Mouse (Mus musculus) liver, embryonic 11.5 days (tissue): Measurements from ENCODE around the gene Gm5141. TPM values are rescaled to one million over a fixed set of nuclear protein-coding genes. Genes with fewer than 3 reads are reported as not detected.
"Not testable (repeated sequence)": the region's sequence is repeated elsewhere in the genome, so short reads cannot be mapped to it uniquely, and the experiment has no call there.

ENCODE experiments used
- ATAC-seq: fragments of 200-750 bp; cut with Nextera tagmentation; replicated peaks from 2 replicates; pipeline ENCODE4 v1.8.0; 2017; ENCODE audit warnings: moderate number of reproducible peaks, mild to moderate bottlenecking, moderate TSS enrichment, moderate library complexity; ENCODE audit not compliant: low FRiP score
- DNase-seq: peaks from one replicate; pipeline ENCODE4 v3.0.0-alpha.2; 2017; ENCODE audit warnings: low spot score
- H3K27ac ChIP-seq: fragments of 300-500 bp; sonication (generic); 2 replicates; pipeline ENCODE4 v1.5.1; 2014; ENCODE audit warnings: mild to moderate bottlenecking, low read depth, low read length, control low read depth
- H3K27me3 ChIP-seq: fragments of 300-500 bp; sonication (generic); replicated peaks from 2 replicates; pipeline ENCODE4 v1.6.1; 2014; ENCODE audit warnings: low read length, mixed read lengths; ENCODE audit not compliant: control insufficient read depth, insufficient read depth
- H3K36me3 ChIP-seq: fragments of 300-500 bp; sonication (generic); 2 replicates; pipeline ENCODE4 v1.6.1; 2014; ENCODE audit warnings: mild to moderate bottlenecking, low read length, moderate library complexity, mixed read lengths; ENCODE audit not compliant: control insufficient read depth, insufficient read depth
- H3K4me1 ChIP-seq: fragments of 300-500 bp; sonication (generic); replicated peaks from 2 replicates; pipeline ENCODE4 v1.6.1; 2014; ENCODE audit warnings: low read length, mixed read lengths; ENCODE audit not compliant: control insufficient read depth, insufficient read depth
- H3K4me2 ChIP-seq: fragments of 300-500 bp; sonication (generic); 2 replicates; pipeline ENCODE4 v1.6.1; 2014; ENCODE audit warnings: mild to moderate bottlenecking, control low read depth, moderate library complexity
- H3K4me3 ChIP-seq: fragments of 300-500 bp; sonication (generic); 2 replicates; pipeline ENCODE4 v1.5.1; 2014; ENCODE audit warnings: low read depth, low read length, control low read depth
- H3K9ac ChIP-seq: fragments of 300-500 bp; sonication (generic); 2 replicates; pipeline ENCODE4 v1.6.1; 2014; ENCODE audit warnings: low read depth, low read length, control low read depth
- H3K9me3 ChIP-seq: fragments of 300-500 bp; sonication (generic); 2 replicates; pipeline ENCODE4 v1.6.1; 2016; ENCODE audit warnings: low read length, inconsistent platforms, mixed read lengths; ENCODE audit not compliant: control insufficient read depth
- WGBS: fragments of 180-500 bp; shearing (Covaris S2); extraction: QIAGEN DNeasy Blood & Tissue Kit; methylation state at CpG from one replicate; pipeline ENCODE4 v1.1.7; 2014; 5-methylcytosine and 5-hydroxymethylcytosine counted together
- microRNA counts: library from miRNA; unstranded; fragments of <30 nt; microRNA quantifications from one replicate; lab custom pipeline; 2015
- microRNA-seq: library from miRNA; unstranded; fragments of <30 nt; microRNA quantifications from one replicate; pipeline ENCODE4, GENCODE M21; 2017; ENCODE audit warnings: borderline number of aligned reads
- polyA plus RNA-seq: library from polyadenylated mRNA; unstranded; fragments of >200 nt; fragmentation: Nextera tagmentation; extraction: Ambion mirVana; gene quantifications from 2 replicates; pipeline ENCODE4 v1.2.1, GENCODE M21; 2014

Gm5141 gene
- polyA plus RNA-seq, 1 experiment from 2014 or later = 4.2 TPM

DNA sequence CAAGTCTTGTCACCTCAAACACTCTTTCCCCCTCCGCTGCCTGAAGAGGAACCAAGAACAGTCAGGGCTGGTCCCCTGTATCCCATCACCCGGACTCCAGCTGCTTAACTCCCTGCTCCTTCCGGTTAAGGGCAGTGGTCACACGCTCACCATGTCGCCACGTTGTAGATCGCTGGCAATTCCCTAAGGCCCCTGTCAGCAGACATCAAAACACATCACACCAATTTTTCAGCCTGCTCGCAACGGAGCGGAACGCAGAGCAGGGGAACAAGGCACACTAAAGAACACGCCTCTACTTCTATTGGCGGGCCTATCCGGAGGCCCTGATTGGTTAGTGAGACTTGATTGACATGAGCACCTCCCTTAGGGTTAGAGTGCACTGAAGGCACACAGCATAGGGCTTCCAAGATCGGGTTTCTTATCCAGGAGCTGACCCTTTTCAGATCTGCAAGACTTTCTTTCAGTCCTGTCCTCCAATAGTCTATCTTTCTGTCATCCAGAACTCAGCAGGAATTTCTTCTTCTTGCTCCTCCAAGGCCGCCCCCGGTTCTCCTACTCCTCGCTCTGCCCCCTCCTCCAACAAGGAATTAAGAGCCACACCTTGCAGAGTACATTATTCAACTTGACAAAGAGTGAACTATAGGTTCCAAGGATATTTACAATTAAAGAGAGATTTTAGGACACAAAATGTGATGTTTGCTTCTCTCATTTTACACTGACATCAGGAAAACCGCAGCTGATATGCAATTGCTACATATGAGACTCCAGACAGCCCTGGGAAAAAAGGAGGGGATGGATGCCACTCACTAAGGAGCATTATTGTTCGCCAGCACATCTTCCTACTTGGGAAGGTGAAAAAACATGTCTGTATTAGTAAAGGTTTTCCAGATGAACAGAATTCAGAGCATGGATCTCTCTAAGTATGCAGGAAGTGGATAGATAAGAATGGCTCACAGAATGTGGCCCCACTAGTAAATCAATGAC lies 24.9 kb downstream of the Gm5141 start, which contains the start of gene Platr25:
TSS of gene Platr25 (minus strand) at position 278 of the 984 bp plus-strand sequence.
- peak within 1 kb of the TSS; percentile 59 for H3K4me2 ChIP-seq
- H3K9me3 ChIP-seq, H3K27me3 ChIP-seq, H3K27ac ChIP-seq, H3K4me1 ChIP-seq, H3K36me3 ChIP-seq: not testable (repeated sequence)
- DNase-seq (peak; percentile 66), ATAC-seq (peak; percentile 98)
- H3K9ac ChIP-seq = peak within 1 kb of the TSS; percentile 64
- WGBS = 10% methylated on average over 20 of the region's 20 CpGs
- peak within 1 kb of the TSS; percentile 55 for H3K4me3 ChIP-seq

GRCm38 (mm10) chr13:62733322-62733721 lies 52.3 kb downstream of the Gm5141 start:
- Histone ChIP-seq H3K9ac (no peak overlapping the region), H3K27me3 (no peaks in the 10 kb centered on the region), H3K4me3 (no peak overlapping the region), H3K27ac (no peak overlapping the region), H3K4me1 (no peaks in the 10 kb centered on the region), H3K36me3 (no peaks in the 10 kb centered on the region), H3K9me3 (no peaks in the 10 kb centered on the region), H3K4me2 (no peak overlapping the region)
- ATAC-seq = no peak
- 91% methylated on average over 2 of the region's 2 CpGs for WGBS
- DNase-seq = no peak

MicroRNAs encoded within 50 kb of the gene (microRNA counts, 519-probe panel; counts per million panel counts)
- not detected for microRNA mmu-miR-713 (lab: Ali Mortazavi, UCI)

Small RNA genes lying within 50 kb of the gene (microRNA-seq; reads per million reads assigned to microRNA genes)
- not detected for gene Gm24588
- gene Mir713 = not detected

Other genes with a start within 250 kb of the Gm5141 start
- 0.55 TPM in 1 of 2 replicates, not detected in the other for gene Zfp935, start 227.3 kb downstream of the Gm5141 start, polyA plus RNA-seq
- 13.5 and 15.5 TPM in 2 replicates for gene Zfp934, start 214.6 kb downstream of the Gm5141 start, polyA plus RNA-seq
- gene 6720489N17Rik, start 161.6 kb downstream of the Gm5141 start, polyA plus RNA-seq = 7.9 and 8.1 TPM in 2 replicates
- gene Platr25, start 25.1 kb downstream of the Gm5141 start, polyA plus RNA-seq = 15.2 and 16.0 TPM in 2 replicates
- not detected in 2 replicates for gene Fbp2, start 72.6 kb upstream of the Gm5141 start, polyA plus RNA-seq
- gene Fbp1, start 102.5 kb upstream of the Gm5141 start, polyA plus RNA-seq = not detected in 2 replicates
- gene 2010111I01Rik, start 179.1 kb upstream of the Gm5141 start, polyA plus RNA-seq = 30.6 and 31.8 TPM in 2 replicates